Mouse (Mus musculus): Measurements from ENCODE around the gene 2200002D01Rik.

- TF ChIP-seq MAX (IDR thresholded peaks at IDR 0.05; ENCODE audit: low read depth) (no peak), POLR2AphosphoS2 (IDR thresholded peaks at IDR 0.05; ENCODE audit: insufficient read length, low read depth) (no peak), E2F4 (IDR thresholded peaks at IDR 0.05; ENCODE audit: insufficient read depth) (no peak), POLR2A (IDR thresholded peaks at IDR 0.05; ENCODE audit: insufficient read length, low read depth) (no peak), CEBPB (IDR thresholded peaks at IDR 0.05; ENCODE audit: insufficient read depth, poor library complexity, severe bottlenecking) (no peak), SRF (IDR thresholded peaks at IDR 0.05; ENCODE audit: control insufficient read depth, insufficient read length, low read depth) (no peak), USF1 (IDR thresholded peaks at IDR 0.05; ENCODE audit: low read depth) (no peak), TCF12 (IDR thresholded peaks at IDR 0.05; ENCODE audit: insufficient read depth, poor library complexity, severe bottlenecking) (no peak), TCF3 (IDR thresholded peaks at IDR 0.05; ENCODE audit: insufficient read length, low read depth) (no peak), REST (IDR thresholded peaks at IDR 0.05; ENCODE audit: insufficient read depth, insufficient read length) (no peak), MYOG (IDR thresholded peaks at IDR 0.05; ENCODE audit: control insufficient read depth in 1 of 3, insufficient read depth in 1 of 3, insufficient read length in 2 of 3, low read depth in 2 of 3) (no peak)
Measured at GRCm38 (mm10) chr7:29214846-29215245, 33.4 kb downstream of the 2200002D01Rik start.
